Mouse (Mus musculus) spleen, adult 2 months (tissue): Measurements from ENCODE around the gene Mgat4c.

Experiments used
- CTCF ChIP-seq: fragments of 200-500 bp; IDR thresholded peaks from 2 replicates; pipeline ENCODE4 v1.5.1; 2011; ENCODE audit warnings: mild to moderate bottlenecking, inconsistent platforms; ENCODE audit not compliant: insufficient read depth, insufficient read length, insufficient replicate concordance; ENCODE audit errors: extremely low read depth
- POLR2A ChIP-seq: fragments of 200-500 bp; IDR thresholded peaks from 2 replicates; pipeline ENCODE4 v1.6.1; 2011; ENCODE audit warnings: low read depth, low read length, inconsistent platforms

GRCm38 (mm10) chr10:102155853-102156252 is 474.6 kb downstream of the Mgat4c start:
- TF ChIP-seq CTCF (no peak), POLR2A (no peak)
